Mouse (Mus musculus) lung, embryonic 16.5 days (tissue): ENCODE data around the gene Hdac9. TPM values are rescaled to one million over a fixed set of nuclear protein-coding genes. Genes with fewer than 3 reads are reported as not detected.

Experiments
- ATAC-seq: fragments of 200-750 bp; cut with Nextera tagmentation; 2 replicates; pipeline ENCODE4 v1.8.0; 2017; ENCODE audit warnings: low read depth, mild to moderate bottlenecking, moderate library complexity
- H3K27ac ChIP-seq: fragments of 300-500 bp; sonication (generic); 2 replicates; pipeline ENCODE4 v1.5.1; 2014; ENCODE audit warnings: mild to moderate bottlenecking, control low read depth, low read length
- H3K27me3 ChIP-seq: fragments of 300-500 bp; sonication (generic); 2 replicates; pipeline ENCODE4 v1.6.1; 2014; ENCODE audit warnings: low read depth, low read length, mixed read lengths; ENCODE audit not compliant: control insufficient read depth, insufficient read depth
- H3K36me3 ChIP-seq: fragments of 300-500 bp; sonication (generic); 2 replicates; pipeline ENCODE4 v1.6.1; 2014; ENCODE audit warnings: low read length; ENCODE audit not compliant: control insufficient read depth, insufficient read depth
- H3K4me1 ChIP-seq: fragments of 300-500 bp; sonication (generic); replicated peaks from 2 replicates; pipeline ENCODE4 v1.6.1; 2014; ENCODE audit warnings: low read length, mixed read lengths; ENCODE audit not compliant: control insufficient read depth, insufficient read depth
- H3K4me2 ChIP-seq: fragments of 300-500 bp; sonication (generic); 2 replicates; pipeline ENCODE4 v1.6.1; 2014; ENCODE audit warnings: low read depth, low read length, control low read depth
- H3K4me3 ChIP-seq: fragments of 300-500 bp; sonication (generic); 2 replicates; pipeline ENCODE4 v1.5.1; 2014; ENCODE audit warnings: mild to moderate bottlenecking, low read length, control low read depth
- H3K9ac ChIP-seq: fragments of 300-500 bp; sonication (generic); 2 replicates; pipeline ENCODE4 v1.6.1; 2014; ENCODE audit warnings: low read length, control low read depth
- H3K9me3 ChIP-seq: fragments of 300-500 bp; sonication (generic); 2 replicates; pipeline ENCODE4 v1.6.1; 2016; ENCODE audit warnings: low read length; ENCODE audit not compliant: control insufficient read depth
- WGBS: fragments of 180-500 bp; shearing (Covaris S2); extraction: QIAGEN DNeasy Blood & Tissue Kit; methylation state at CpG from one replicate; pipeline ENCODE4 v1.1.7; 2014; 5-methylcytosine and 5-hydroxymethylcytosine counted together
- polyA plus RNA-seq: library from polyadenylated mRNA; unstranded; fragments of >200 nt; fragmentation: Nextera tagmentation; extraction: Ambion mirVana; gene quantifications from 2 replicates; pipeline ENCODE4 v1.2.1, GENCODE M21; 2015

Gene Hdac9
- polyA plus RNA-seq, 1 experiment from 2014 or later = 5.9 TPM

DNA sequence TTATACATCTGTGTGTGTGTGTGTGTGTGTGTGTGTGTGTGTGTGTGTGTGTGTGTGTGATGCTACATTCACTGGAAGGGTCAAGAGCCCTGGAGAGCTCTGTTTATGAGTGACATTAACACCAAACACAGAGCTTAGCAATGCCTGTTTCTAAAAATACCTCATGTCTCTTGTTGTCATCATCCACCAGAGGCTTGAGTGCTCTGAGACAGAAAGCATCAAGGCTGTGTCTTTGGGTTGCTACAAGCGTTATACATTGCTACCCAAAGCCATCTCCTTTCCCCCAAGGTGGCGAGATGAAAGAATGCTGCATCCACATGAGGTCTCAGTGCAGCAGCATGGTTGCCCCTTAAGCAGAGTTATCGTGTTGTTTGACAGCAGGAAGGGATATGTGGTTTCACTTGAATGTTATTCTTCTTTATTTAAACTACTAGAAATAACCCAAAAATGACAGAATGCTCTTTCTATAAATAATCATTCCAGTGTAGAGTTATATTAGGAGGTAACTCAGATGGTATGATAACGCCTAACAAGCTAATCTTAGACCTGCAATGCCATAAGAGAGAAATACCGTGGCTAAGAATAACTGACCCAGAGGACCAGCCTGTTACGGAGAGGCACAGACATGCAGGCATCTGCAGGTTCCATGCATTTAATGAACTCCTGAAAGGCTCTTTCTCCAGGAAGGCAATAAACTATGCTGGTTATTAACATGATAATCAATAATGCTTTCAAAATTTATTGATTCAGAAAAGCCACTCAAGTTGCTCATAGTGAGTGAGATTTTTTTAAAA, 399.9 kb downstream of the Hdac9 start:
- ATAC-seq = no peak
- Histone ChIP-seq H3K27me3 (no peaks in the 10 kb centered on the region), H3K4me1 (no peaks in the 10 kb centered on the region), H3K9ac (no peak overlapping the region), H3K9me3 (no peaks in the 10 kb centered on the region), H3K27ac (no peak overlapping the region), H3K36me3 (no peaks in the 10 kb centered on the region), H3K4me3 (no peak overlapping the region), H3K4me2 (no peak overlapping the region)
- WGBS = 52% methylated on average over 6 of the region's 6 CpGs

DNA sequence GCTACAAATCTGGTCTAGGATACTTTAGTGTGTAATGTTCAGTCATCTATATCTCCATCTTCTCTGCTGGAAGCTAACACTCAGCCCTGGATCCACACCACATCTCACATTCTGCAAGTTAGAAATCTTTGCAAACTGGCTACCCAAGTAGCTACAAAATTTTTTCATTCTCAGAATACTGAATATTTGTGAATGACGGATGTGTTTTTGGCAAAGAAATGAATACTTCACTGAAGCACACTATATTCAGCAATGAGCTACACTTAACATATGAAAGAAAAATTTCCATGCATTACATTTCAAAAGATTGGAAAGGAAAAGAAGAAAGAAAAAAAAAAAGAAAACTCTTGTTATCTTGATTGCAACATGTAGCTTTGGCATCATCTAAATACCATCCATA, 410.6 kb downstream of the Hdac9 start:
- no peak overlapping the region for H3K4me3 ChIP-seq
- WGBS = 83% methylated on average over 1 of the region's 1 CpGs
- H3K4me1 ChIP-seq = no peaks in the 10 kb centered on the region
- H3K27ac ChIP-seq = no peak overlapping the region
- H3K36me3 ChIP-seq = no peaks in the 10 kb centered on the region
- no peak for ATAC-seq
- no peaks in the 10 kb centered on the region for H3K27me3 ChIP-seq
- no peaks in the 10 kb centered on the region for H3K9me3 ChIP-seq
- no peak overlapping the region for H3K9ac ChIP-seq
- H3K4me2 ChIP-seq = no peak overlapping the region

DNA sequence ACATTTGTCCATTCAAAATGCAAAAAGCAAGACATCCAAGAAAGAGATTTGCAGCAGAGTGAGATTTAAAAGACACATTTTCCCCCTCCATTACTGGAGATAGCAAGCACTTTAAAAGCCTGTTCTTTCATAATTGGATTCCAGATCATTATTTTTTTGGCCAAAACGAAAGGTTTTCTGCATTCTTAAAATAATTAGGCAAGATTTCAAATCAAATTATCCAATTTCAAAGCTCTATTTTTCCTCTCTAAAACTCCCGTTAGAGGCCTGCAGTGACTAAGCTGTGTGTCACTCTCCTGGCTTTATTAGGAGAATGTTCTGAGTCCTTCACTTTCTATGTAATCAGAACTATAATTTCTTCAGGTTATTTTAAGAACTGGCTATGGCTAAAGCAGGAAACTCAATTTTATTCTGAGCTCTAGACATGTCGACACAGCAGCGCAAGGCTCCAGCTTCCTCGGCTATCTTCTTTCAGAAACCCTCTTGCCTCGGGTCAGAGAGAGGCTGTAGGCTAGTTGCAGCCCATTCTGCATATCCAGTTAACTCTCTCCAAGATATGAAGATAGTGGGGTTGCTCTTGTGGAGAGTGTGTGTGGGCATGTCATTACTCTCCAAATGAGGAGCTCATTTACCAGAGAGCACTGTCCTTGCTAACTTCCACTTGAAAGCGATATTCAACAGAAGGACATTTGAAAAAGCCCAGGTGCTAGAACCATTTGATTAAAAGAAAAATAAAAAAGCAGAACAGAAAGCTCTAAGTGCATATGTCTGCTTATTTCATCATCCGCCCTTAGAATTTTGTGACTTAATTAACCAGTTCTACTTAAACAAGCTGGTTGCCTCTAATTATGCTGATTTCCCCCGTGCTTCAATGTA, 417.9 kb downstream of the Hdac9 start:
- H3K4me3 ChIP-seq = no peak overlapping the region
- no peaks in the 10 kb centered on the region for H3K27me3 ChIP-seq
- H3K9ac ChIP-seq = no peak overlapping the region
- no peak overlapping the region for H3K4me2 ChIP-seq
- no peak overlapping the region for H3K27ac ChIP-seq
- H3K4me1 ChIP-seq = no peaks in the 10 kb centered on the region
- no peak for ATAC-seq
- no peaks in the 10 kb centered on the region for H3K36me3 ChIP-seq
- WGBS = 68% methylated on average over 9 of the region's 9 CpGs
- no peaks in the 10 kb centered on the region for H3K9me3 ChIP-seq

DNA sequence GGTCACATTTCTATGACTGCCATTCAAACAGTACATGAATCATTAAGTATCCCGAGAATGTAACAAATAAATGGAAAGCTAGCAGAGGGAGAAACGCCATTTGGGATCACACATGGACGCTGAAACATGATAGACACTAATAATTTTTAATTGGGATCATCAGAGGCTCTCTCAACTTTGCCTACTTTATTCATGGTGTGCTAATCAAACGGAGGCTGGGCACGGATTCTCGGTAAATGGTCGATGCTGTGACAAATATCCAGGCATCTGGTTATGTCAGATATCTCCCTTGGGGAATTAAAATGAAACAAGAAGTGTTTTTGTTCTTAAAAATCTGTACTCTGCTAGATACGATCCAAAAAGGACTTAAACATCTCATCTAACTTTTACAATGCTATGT, 418.6 kb downstream of the Hdac9 start:
- WGBS = 79% methylated on average over 8 of the region's 8 CpGs
- Histone ChIP-seq H3K9me3 (no peaks in the 10 kb centered on the region), H3K4me3 (no peak overlapping the region), H3K4me2 (no peak overlapping the region), H3K36me3 (no peaks in the 10 kb centered on the region), H3K9ac (no peak overlapping the region), H3K27me3 (no peaks in the 10 kb centered on the region), H3K27ac (no peak overlapping the region), H3K4me1 (no peaks in the 10 kb centered on the region)
- no peak for ATAC-seq

DNA sequence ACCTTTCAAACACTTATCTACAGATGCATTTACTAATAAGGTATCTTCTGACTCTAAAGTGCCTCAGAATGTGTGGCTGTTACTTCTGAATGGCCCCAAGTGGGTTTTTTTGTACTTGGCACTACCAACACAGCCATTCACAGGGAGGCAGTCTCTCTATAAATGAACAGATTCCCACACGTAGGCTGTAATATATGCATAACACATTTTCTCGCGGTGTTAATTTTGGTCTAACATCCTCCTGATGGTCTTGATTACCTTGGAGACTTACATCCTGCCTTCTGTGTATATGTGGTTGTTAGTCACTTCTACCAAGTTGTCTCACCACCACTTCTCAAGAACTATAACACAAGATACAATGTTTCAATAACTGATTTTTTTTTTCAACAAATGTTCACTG, 419.2 kb downstream of the Hdac9 start:
- no peak overlapping the region for H3K4me3 ChIP-seq
- no peaks in the 10 kb centered on the region for H3K36me3 ChIP-seq
- H3K9me3 ChIP-seq = no peaks in the 10 kb centered on the region
- H3K4me1 ChIP-seq = no peaks in the 10 kb centered on the region
- no peak overlapping the region for H3K9ac ChIP-seq
- 83% methylated on average over 3 of the region's 3 CpGs for WGBS
- H3K27me3 ChIP-seq = no peaks in the 10 kb centered on the region
- no peak for ATAC-seq
- H3K4me2 ChIP-seq = no peak overlapping the region
- H3K27ac ChIP-seq = no peak overlapping the region

DNA sequence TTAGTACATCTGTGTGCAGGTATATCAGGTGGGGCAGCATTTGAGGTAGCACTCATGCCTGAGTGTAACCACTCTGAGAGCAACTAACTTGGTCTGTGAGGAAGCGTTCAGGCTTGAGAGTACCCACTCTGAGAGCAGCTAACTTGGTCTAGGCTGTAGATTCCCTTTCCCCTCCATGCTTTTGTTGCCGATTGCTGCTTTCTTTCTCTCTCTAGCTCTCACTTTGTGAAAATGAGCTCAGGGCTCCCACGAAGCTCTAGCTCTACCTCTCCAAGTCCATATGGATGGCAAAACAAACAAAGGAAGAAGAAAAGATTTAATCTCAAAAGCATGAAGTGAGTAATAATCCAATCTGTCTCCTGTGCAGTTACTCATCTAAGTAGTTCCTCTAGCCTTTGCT, 421.0 kb downstream of the Hdac9 start:
- 34% methylated on average over 3 of the region's 3 CpGs for WGBS
- H3K27me3 ChIP-seq = no peaks in the 10 kb centered on the region
- H3K4me3 ChIP-seq = 0 out of 2 replicates have a peak overlapping the region, but pooled peaks have one; percentile 14
- no peaks in the 10 kb centered on the region for H3K9me3 ChIP-seq
- H3K27ac ChIP-seq = no peak overlapping the region
- ATAC-seq = no peak
- H3K9ac ChIP-seq = no peak overlapping the region
- no peaks in the 10 kb centered on the region for H3K36me3 ChIP-seq
- H3K4me2 ChIP-seq = no peak overlapping the region
- H3K4me1 ChIP-seq = no peaks in the 10 kb centered on the region

DNA sequence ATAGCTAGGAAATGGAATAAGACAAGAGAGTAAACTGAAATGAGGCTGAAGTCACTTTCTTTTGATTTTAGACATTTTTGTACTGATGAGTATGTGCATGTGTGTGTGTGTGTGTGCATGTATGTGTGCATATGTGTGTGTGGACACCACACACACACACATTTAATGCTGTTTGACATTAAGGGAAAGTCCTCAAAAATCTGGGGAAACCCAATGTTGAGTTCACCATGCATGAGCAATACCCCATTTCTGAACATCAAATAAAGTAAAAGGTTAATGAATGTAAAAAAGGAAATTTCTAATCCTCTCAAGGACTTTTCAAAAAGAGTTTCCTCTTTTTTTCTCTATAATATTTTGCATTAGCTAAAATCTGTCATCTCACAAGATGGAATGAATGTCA, 427.3 kb downstream of the Hdac9 start:
- H3K4me1 ChIP-seq = no peaks in the 10 kb centered on the region
- no peak overlapping the region for H3K27ac ChIP-seq
- H3K27me3 ChIP-seq = no peaks in the 10 kb centered on the region
- H3K36me3 ChIP-seq = no peaks in the 10 kb centered on the region
- H3K4me3 ChIP-seq = no peak overlapping the region
- no peak overlapping the region for H3K4me2 ChIP-seq
- ATAC-seq = no peak
- H3K9me3 ChIP-seq = no peaks in the 10 kb centered on the region
- H3K9ac ChIP-seq = no peak overlapping the region

DNA sequence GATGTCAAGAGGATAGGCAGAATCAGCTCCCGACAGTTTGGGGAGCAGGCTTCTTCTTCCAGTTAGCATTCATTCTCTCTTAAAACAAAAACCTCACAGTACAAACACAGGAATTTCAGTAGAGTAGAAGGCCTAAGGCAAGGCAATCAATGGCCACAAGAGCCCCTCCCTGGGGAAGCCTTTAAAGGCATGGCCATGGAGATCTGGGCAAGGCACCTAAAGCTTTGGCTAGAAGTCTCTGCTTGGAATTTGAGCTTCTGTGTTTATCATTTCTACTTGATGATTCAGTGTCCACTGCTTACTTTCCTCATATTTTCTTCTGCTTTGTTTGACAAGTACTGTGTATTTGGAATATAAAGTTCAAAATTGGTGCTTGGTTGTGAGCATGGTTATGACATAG, 429.2 kb downstream of the Hdac9 start:
- no peaks in the 10 kb centered on the region for H3K27me3 ChIP-seq
- H3K9me3 ChIP-seq = no peaks in the 10 kb centered on the region
- ATAC-seq = no peak
- no peak overlapping the region for H3K27ac ChIP-seq
- H3K4me2 ChIP-seq = no peak overlapping the region
- whole genome bisulfite sequencing = 76% methylated on average over 1 of the region's 1 CpGs
- H3K9ac ChIP-seq = no peak overlapping the region
- no peaks in the 10 kb centered on the region for H3K36me3 ChIP-seq
- H3K4me3 ChIP-seq = no peak overlapping the region
- H3K4me1 ChIP-seq = no peaks in the 10 kb centered on the region

DNA sequence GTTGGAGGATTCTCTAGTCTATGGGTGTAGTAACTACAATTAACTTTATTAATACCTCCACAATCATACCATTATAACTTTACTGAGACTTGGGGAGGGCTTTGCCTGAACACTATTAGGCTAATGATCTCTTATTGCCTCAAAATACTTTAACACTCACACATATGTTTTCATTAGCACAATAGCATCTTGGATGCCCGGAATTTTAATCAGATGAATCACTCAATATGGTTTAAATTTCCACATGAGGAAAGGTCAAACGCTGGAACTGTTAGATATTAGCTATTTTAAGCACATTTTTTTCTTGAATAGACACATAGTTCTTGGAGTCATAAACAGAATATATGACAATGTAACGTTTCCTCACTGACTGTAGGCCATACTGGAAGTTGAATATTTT, 429.9 kb downstream of the Hdac9 start:
- Histone ChIP-seq H3K27me3 (no peaks in the 10 kb centered on the region), H3K27ac (no peak overlapping the region), H3K9ac (no peak overlapping the region), H3K4me2 (no peak overlapping the region), H3K4me1 (no peaks in the 10 kb centered on the region), H3K36me3 (no peaks in the 10 kb centered on the region), H3K4me3 (no peak overlapping the region), H3K9me3 (no peaks in the 10 kb centered on the region)
- ATAC-seq = no peak
- WGBS = 57% methylated on average over 3 of the region's 3 CpGs
